Mouse (Mus musculus): ENCODE results near the gene Kdm2b. TPM values are rescaled to one million over a fixed set of nuclear protein-coding genes. Genes with fewer than 3 reads are reported as not detected.

Kdm2b gene
- total RNA-seq, 1 experiment, result 68.6 TPM

DNA sequence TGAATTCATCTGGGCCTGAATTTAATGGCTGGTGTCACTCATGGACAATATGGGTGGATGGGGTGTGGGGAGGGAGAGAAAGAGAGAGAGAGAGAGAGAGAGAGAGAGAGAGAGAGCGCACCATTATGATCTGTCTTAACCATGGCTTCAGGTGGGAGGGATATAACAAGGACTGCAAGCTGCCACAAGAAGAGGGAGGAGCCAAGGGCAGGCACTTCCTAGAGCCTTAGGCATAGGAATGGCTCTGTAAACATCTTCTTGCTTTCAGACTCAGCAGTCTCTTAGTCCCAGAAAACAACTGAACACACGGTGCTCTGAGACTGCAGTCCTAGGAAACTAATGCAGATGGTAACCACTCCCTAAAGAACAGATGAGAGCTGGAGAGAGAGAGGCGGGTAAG, 61.3 kb downstream of the Kdm2b start:
- no peak for DNase-seq (ENCODE audit: low read depth, low spot score)
- H3K27ac ChIP-seq (ENCODE audit: insufficient read depth, low read depth, low read length, poor library complexity, severe bottlenecking), result peak overlapping the region; percentile 60; the same call in 1 of the 2 replicates
- in situ Hi-C loops (cut with MboI; ENCODE audit: low sequenced_read_pairs in 2 of 2, unreplicated experiment in 2 of 2), result no loop called here
- peak overlapping the region in 1 of 2 experiments; percentile 7; a peak in 1 of 4 replicates for H3K4me3 ChIP-seq (ENCODE audit: insufficient read depth in 1 of 2, low read depth in 1 of 2, low read length in 2 of 2, poor library complexity in 1 of 2, severe bottlenecking in 1 of 2)
- H3K36me3 ChIP-seq (ENCODE audit: control insufficient read depth, insufficient read depth, low read length, poor library complexity, severe bottlenecking), result peaks cover 10% of the 10 kb centered on the region; the same call in 1 of the 2 replicates
- H3K9me3 ChIP-seq (ENCODE audit: control insufficient read depth, insufficient read depth, low read depth, low read length), result no peaks in the 10 kb centered on the region
- TF ChIP-seq HCFC1 (IDR thresholded peaks at IDR 0.05; ENCODE audit: borderline replicate concordance, insufficient read depth, low read length) (no peak), ZC3H11A (IDR thresholded peaks at IDR 0.05; ENCODE audit: borderline replicate concordance, low read depth, low read length) (no peak), CHD2 (IDR thresholded peaks at IDR 0.05; ENCODE audit: low read depth, low read length) (no peak), MAFK (IDR thresholded peaks at IDR 0.05; ENCODE audit: insufficient read depth, low read depth, low read length) (no peak), ZNF384 (IDR thresholded peaks at IDR 0.05; ENCODE audit: low read depth, low read length) (no peak)
- H3K4me1 ChIP-seq (ENCODE audit: control insufficient read depth in 2 of 2, insufficient read depth in 2 of 2, low read length in 2 of 2, poor library complexity in 1 of 2), result peaks cover 5 to 23% of the 10 kb centered on the region in 2 experiments
- peak overlapping the region; percentile 57; the same call in 1 of the 2 replicates for H3K9ac ChIP-seq (ENCODE audit: insufficient read depth, low read depth, low read length, poor library complexity, severe bottlenecking)

DNA sequence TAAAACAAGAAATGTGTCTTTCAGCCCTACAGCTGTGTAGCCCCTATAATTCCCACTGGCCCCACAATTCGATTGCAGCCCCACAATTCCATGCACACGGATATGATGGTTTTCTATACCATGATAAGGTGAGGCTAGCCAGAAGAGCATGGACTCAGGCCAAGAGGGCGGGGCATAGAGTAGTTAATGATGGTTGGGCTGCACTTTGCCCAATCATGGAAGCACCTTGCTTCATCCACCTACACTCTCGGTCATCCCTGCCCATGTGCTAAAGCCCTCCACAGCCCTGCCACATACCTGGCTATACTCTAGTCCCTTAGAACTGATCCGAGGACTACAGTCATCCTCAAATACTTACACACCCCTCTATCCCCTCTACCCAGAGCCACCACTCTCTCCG, 61.9 kb downstream of the Kdm2b start:
- H3K4me3 ChIP-seq (ENCODE audit: insufficient read depth in 1 of 2, low read depth in 1 of 2, low read length in 2 of 2, poor library complexity in 1 of 2, severe bottlenecking in 1 of 2), result no peak overlapping the region
- DNase-seq (ENCODE audit: low read depth, low spot score), result no peak
- peak overlapping the region; percentile 57 for H3K9ac ChIP-seq (ENCODE audit: insufficient read depth, low read depth, low read length, poor library complexity, severe bottlenecking)
- no peaks in the 10 kb centered on the region for H3K9me3 ChIP-seq (ENCODE audit: control insufficient read depth, insufficient read depth, low read depth, low read length)
- peak overlapping the region; percentile 37; the same call in 1 of the 2 replicates for H3K27ac ChIP-seq (ENCODE audit: insufficient read depth, low read depth, low read length, poor library complexity, severe bottlenecking)
- peaks cover 8% of the 10 kb centered on the region; the same call in 1 of the 2 replicates for H3K36me3 ChIP-seq (ENCODE audit: control insufficient read depth, insufficient read depth, low read length, poor library complexity, severe bottlenecking)
- in situ Hi-C loops (cut with MboI; ENCODE audit: low sequenced_read_pairs in 2 of 2, unreplicated experiment in 2 of 2), result no loop called here
- TF ChIP-seq ZNF384 (IDR thresholded peaks at IDR 0.05; ENCODE audit: low read depth, low read length), result no peak
- no peak for TF ChIP-seq HCFC1 (IDR thresholded peaks at IDR 0.05; ENCODE audit: borderline replicate concordance, insufficient read depth, low read length)
- TF ChIP-seq ZC3H11A (IDR thresholded peaks at IDR 0.05; ENCODE audit: borderline replicate concordance, low read depth, low read length), result no peak
- TF ChIP-seq CHD2 (IDR thresholded peaks at IDR 0.05; ENCODE audit: low read depth, low read length), result no peak
- no peak for TF ChIP-seq MAFK (IDR thresholded peaks at IDR 0.05; ENCODE audit: insufficient read depth, low read depth, low read length)
- peaks cover 5 to 23% of the 10 kb centered on the region in 2 experiments for H3K4me1 ChIP-seq (ENCODE audit: control insufficient read depth in 2 of 2, insufficient read depth in 2 of 2, low read length in 2 of 2, poor library complexity in 1 of 2)

DNA sequence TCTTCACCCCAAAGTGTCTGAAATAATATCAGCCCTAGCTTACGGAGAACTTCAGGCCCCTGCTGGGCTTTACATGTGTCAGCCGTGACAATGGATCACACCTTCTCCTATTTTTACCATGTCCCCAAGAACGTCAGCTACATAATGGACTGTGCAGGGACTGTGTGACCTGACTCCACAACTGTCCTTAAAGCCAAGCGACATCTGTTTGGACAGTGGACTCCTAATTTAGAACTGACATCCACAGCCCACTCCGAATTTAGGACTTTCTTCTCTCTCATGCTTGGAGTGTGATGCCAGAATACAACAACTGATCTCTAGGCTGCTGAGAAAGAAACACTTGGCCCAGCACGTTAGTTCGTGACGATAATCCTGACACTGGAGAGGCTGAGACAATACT, 62.5 kb downstream of the Kdm2b start:
- Histone ChIP-seq H3K9me3 (ENCODE audit: control insufficient read depth, insufficient read depth, low read depth, low read length) (no peaks in the 10 kb centered on the region), H3K9ac (ENCODE audit: insufficient read depth, low read depth, low read length, poor library complexity, severe bottlenecking) (no peak overlapping the region; the same call in 1 of the 2 replicates), H3K4me3 (ENCODE audit: insufficient read depth in 1 of 2, low read depth in 1 of 2, low read length in 2 of 2, poor library complexity in 1 of 2, severe bottlenecking in 1 of 2) (no peak overlapping the region), H3K27ac (ENCODE audit: insufficient read depth, low read depth, low read length, poor library complexity, severe bottlenecking) (no peak overlapping the region; the same call in 1 of the 2 replicates), H3K4me1 (ENCODE audit: control insufficient read depth in 2 of 2, insufficient read depth in 2 of 2, low read length in 2 of 2, poor library complexity in 1 of 2) (peaks cover 5 to 23% of the 10 kb centered on the region in 2 experiments), H3K36me3 (ENCODE audit: control insufficient read depth, insufficient read depth, low read length, poor library complexity, severe bottlenecking) (peaks cover 2% of the 10 kb centered on the region; the same call in 1 of the 2 replicates)
- no peak for TF ChIP-seq ZC3H11A (IDR thresholded peaks at IDR 0.05; ENCODE audit: borderline replicate concordance, low read depth, low read length)
- no peak for TF ChIP-seq HCFC1 (IDR thresholded peaks at IDR 0.05; ENCODE audit: borderline replicate concordance, insufficient read depth, low read length)
- no peak for TF ChIP-seq CHD2 (IDR thresholded peaks at IDR 0.05; ENCODE audit: low read depth, low read length)
- TF ChIP-seq MAFK (IDR thresholded peaks at IDR 0.05; ENCODE audit: insufficient read depth, low read depth, low read length), result no peak
- DNase-seq (ENCODE audit: low read depth, low spot score), result no peak
- in situ Hi-C loops (cut with MboI; ENCODE audit: low sequenced_read_pairs in 2 of 2, unreplicated experiment in 2 of 2), result no loop called here

DNA sequence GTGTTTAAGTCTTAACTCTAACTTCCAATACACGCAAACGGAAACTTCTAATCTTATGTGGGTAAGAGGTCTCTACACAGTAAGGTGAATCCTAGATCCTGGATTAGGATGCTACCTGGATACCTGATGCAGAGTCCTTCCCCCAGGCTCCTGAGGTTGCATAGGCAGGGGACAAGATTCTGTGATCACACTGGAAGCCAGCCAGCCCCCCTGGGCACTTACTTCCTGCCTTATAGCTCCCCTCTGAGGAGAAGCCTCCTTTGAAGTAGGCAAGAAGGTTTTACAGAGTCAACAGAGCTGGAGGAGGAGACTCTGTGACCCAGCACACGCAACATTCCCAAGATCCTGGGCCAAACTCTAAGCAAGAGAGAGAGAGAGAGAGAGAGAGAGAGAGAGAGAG, 63.3 kb downstream of the Kdm2b start:
- TF ChIP-seq CHD2 (IDR thresholded peaks at IDR 0.05; ENCODE audit: low read depth, low read length) (no peak), HCFC1 (IDR thresholded peaks at IDR 0.05; ENCODE audit: borderline replicate concordance, insufficient read depth, low read length) (no peak), MAFK (IDR thresholded peaks at IDR 0.05; ENCODE audit: insufficient read depth, low read depth, low read length) (no peak), ZNF384 (IDR thresholded peaks at IDR 0.05; ENCODE audit: low read depth, low read length) (no peak), ZC3H11A (IDR thresholded peaks at IDR 0.05; ENCODE audit: borderline replicate concordance, low read depth, low read length) (no peak)
- Histone ChIP-seq H3K36me3 (ENCODE audit: control insufficient read depth, insufficient read depth, low read length, poor library complexity, severe bottlenecking) (peaks cover 2% of the 10 kb centered on the region; the same call in 1 of the 2 replicates), H3K9me3 (ENCODE audit: control insufficient read depth, insufficient read depth, low read depth, low read length) (no peaks in the 10 kb centered on the region), H3K4me1 (ENCODE audit: control insufficient read depth in 2 of 2, insufficient read depth in 2 of 2, low read length in 2 of 2, poor library complexity in 1 of 2) (peaks cover 7 to 26% of the 10 kb centered on the region in 2 experiments), H3K27ac (ENCODE audit: insufficient read depth, low read depth, low read length, poor library complexity, severe bottlenecking) (peak overlapping the region; percentile 37; the same call in 1 of the 2 replicates), H3K9ac (ENCODE audit: insufficient read depth, low read depth, low read length, poor library complexity, severe bottlenecking) (peak overlapping the region; percentile 28; the same call in 1 of the 2 replicates), H3K4me3 (ENCODE audit: insufficient read depth in 1 of 2, low read depth in 1 of 2, low read length in 2 of 2, poor library complexity in 1 of 2, severe bottlenecking in 1 of 2) (no peak overlapping the region)
- in situ Hi-C loops (cut with MboI; ENCODE audit: low sequenced_read_pairs in 2 of 2, unreplicated experiment in 2 of 2), result no loop called here
- no peak for DNase-seq (ENCODE audit: low read depth, low spot score)
